Mouse (Mus musculus) kidney, postnatal 14 days (tissue): Measurements from ENCODE around the gene Zfp507.

Experiments used
- DNase-seq: peaks from one replicate; pipeline ENCODE4 v3.0.0; 2022; ENCODE audit warnings: mixed read lengths

The Zfp507 gene

DNA sequence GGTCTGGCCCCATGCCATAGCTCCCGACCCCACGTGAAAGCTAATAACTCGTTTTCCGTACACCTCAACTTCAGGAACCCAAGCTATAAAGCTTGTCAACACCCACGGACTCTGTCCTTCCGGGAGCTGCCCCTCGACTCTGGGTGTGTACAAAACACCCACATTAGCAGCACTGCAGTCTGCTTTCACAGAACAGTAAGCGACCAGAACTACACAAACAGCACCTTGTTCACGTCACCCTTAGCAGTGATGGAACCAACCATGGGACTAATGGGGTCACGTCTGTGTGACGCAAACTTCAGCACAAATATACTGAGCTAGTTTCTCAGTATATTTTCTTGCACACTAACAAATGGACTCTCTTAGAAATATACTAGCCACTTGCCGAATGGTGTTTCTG is 28.7 kb downstream of the Zfp507 start:
- DNase-seq: no peak

DNA sequence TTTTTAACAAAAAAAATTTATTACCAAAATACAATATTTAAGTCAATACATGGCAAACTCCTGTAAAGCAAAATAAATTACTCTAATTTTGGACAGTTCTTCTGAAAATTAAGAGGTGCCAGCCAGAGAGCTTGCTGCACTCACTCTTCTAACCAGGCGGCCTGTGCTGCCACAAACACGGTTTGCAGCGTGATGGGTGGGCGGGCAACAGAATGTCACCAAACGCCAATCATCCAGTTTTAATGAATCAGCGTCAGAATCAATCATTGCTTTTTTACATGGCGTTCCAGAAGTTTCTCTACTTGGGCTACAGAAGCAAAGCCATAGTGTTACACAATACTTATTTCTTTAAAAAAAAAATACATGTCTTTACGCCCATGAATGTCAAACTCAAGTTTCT is 30.5 kb downstream of the Zfp507 start:
- DNase-seq: no peak

- DNase-seq: no peak
Observed at GRCm38 (mm10) chr7:35771106-35771505, 31.7 kb downstream of the Zfp507 start.

- no peak for DNase-seq
Observed at GRCm38 (mm10) chr7:35770122-35770521, 32.7 kb downstream of the Zfp507 start.

GRCm38 (mm10) chr7:35764461-35764860 is 38.3 kb downstream of the Zfp507 start:
- DNase-seq: no peak

GRCm38 (mm10) chr7:35761801-35762200 is 41.0 kb downstream of the Zfp507 start:
- DNase-seq: no peak

GRCm38 (mm10) chr7:35759602-35760001 is 43.2 kb downstream of the Zfp507 start:
- DNase-seq: no peak

DNA sequence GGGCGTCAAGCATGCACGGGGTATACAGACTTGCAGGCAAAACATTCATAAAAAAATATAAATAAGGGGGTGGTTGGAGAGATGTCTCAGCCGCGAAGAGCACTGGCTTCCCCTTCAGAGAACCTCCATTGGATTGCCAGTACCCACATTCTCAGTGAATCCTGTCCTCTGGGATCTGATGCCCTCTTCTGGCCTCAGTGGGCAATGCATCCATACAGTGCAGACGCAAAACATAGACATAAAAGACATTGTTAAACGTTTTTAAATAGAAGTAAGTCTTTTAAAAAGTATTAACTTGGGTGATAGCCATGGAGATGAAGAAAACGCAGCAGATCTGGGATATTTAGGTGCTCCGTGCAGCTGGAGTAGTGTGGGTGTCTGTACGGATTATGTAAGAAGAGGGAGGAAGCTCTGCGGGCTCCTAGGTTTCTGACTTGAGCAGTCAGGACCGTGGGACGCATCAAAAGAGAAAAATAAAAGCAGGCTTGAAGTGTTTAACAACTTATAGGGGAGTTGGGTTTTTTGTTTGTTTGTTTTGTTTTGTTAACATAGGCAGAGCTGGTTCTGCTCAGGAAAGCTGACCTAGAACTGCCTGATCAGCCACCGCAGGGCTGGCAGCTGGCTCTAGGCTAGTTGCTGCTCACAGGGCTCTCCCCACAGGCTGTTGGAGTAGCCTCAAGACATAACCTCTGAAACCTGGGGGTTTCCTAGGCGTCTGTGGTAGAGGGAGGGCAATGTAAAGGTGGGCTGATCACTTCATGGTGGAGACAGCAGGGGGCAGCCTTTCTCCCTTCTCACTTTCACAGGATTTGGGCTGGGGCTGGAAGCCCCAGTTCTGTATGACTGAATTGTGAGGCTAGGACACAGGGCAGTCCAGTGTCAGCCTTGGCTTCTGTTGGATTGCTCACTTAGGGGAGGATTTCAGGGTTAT is 46.0 kb downstream of the Zfp507 start:
- no peak for DNase-seq

DNA sequence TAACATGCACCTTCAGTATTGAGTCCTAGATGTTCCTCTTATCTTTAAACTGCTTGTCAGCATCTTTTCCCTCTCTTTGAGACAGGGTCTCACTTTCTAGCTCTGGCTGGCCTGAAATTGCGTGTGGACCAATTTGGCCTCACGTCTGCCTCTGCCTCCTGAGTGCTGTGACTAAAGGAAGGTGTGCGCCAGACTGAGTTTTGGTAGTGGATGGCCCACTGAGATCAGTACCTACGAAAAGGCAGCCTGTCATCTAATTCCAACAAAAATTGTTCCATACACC is 48.0 kb downstream of the Zfp507 start:
- no peak for DNase-seq

DNA sequence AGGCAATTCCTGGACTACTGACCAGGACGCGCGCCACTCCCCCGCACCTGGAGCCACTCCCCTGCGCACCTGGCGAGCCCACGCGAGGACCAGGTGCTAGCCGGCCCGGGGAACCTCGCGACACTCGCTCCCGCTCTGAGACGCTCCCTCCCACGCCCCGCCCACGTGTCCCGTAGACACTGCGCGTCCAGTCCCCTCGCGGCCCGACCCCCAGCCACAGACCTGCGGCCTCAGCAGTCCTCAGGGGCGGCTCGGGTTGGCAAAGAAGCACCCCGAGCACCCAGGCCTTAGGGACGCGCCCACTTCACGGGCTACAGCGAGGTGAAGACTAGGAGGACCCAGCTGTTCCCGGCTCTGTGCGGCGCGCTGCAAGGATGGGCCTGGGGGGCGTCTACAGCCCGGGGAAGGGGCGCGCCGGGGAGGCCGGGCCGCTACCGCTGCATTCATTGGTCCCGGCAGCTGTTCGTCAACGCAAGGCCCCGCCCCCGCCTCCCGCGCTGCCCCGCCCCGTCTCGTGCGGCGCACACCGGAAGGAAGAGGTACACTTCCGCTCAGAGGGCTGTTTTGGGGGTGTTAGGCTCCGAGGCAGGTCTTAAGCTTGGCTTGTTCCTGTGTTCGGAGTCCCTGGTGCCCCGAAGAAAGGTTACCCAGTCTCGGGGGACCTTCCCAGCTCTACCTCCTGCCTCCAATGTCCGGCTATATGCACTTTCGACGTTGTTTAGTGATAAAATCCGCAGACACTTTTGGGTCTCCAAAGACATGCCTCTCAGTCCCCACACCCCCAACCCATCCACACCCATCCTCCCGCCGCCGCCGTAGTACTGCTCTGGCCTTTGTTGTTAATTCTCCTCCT is 48.5 kb downstream of the Zfp507 start, which contains the start of gene Dpy19l3:
TSS of gene Dpy19l3 (minus strand) at position 422 of the 853 bp plus-strand sequence.
- DNase-seq: peak; percentile 93

- no peak for DNase-seq
Observed at GRCm38 (mm10) chr7:35753319-35754032, 49.3 kb downstream of the Zfp507 start.

- DNase-seq: no peak
Observed at GRCm38 (mm10) chr7:35750873-35751272, 51.9 kb downstream of the Zfp507 start.

GRCm38 (mm10) chr7:35747397-35747964 is 55.3 kb downstream of the Zfp507 start:
- no peak for DNase-seq

GRCm38 (mm10) chr7:35746686-35747396 is 56.0 kb downstream of the Zfp507 start:
- DNase-seq: no peak

GRCm38 (mm10) chr7:35745281-35745702 is 57.5 kb downstream of the Zfp507 start:
- no peak for DNase-seq

GRCm38 (mm10) chr7:35744771-35745170 is 58.0 kb downstream of the Zfp507 start:
- DNase-seq: no peak

- DNase-seq: no peak
Observed at GRCm38 (mm10) chr7:35742310-35742709, 60.5 kb downstream of the Zfp507 start.

DNA sequence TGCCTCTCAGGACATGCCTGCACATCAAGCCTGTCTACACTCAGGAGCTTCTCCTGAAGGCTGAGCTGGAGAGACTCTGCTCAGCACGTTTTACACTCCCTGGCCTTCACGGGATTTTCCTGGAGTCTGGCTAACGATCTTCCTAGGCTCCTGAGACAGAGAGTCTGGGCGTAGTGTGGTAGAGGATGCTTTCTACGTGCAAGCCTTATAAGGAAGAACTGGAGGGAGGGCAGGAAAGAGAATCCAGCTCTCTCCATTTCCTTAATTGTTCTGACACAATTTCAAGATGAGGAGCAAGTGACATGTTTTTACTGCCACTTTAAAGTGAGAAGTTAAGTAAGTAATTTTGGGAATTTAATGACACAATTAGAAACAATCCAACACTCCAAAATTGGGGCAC is 60.9 kb downstream of the Zfp507 start:
- DNase-seq: no peak

DNA sequence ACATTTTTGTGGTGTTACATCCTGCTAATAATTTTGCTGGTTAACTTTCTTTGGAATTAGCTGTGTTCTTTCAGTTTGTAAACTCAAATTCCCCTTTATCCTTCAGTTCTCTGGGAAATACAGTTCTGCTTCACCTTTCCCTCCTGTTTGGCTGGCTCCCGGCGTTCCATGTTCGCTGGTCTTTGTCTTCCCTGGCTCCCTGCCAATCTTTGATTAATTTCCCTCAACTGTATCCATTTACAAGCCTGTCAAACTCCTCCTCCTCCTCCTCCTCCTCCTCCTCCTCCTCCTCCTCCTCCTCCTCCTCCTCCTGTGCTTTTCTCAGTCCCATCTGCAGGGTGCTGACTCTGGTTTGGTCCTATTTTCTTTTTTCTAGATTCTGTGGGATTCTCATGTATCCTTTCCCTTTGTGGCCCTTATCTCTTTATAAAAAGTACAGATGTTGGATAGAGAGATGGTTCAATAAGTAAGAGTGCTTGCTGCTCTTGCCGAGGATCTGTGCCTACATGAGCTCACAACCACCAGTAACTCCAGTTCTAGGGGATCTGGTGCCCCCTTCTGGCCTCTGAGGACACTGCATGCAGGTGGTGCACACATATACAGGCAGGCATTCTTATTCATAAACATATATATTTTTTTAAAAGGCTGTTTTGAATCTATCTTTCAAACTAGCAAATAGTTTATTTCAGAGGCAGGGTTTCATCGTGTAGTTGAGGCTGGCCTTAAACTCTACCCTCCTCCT is 62.1 kb downstream of the Zfp507 start:
- peak; percentile 45 for DNase-seq

DNA sequence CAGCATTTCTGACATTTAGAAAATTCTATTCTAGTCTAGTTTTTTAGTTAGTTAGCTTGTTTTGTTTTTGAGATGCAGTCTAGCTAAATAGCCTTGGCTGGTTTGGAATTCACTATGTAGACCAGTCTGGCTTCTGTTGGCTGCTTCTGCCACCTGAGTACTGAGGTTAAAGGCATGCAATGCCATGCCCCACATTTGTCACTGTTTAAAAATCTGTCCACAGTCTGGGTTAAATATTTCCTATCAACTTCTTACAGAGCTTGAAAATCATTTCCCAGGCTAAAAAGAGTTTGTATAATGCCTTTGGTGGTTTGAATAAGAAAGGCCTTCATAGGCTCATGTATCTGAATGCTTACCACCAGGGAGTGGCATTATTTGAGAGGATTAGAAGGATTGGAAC is 63.9 kb downstream of the Zfp507 start:
- DNase-seq: peak; percentile 24

GRCm38 (mm10) chr7:35733313-35734050 is 69.3 kb downstream of the Zfp507 start:
- DNase-seq: peak; percentile 16
